In genomic region chr13:23913791-23914306, GRCm38 (mm10) we compare ENCODE assay signal across 8 mouse cellular contexts. TPM values are rescaled to one million over a fixed set of nuclear protein-coding genes. Genes with fewer than 3 reads are reported as not detected.
DNase-seq lines count a peak whose midpoint lies in the region; ATAC-seq and TF ChIP-seq lines count a peak whose summit lies in the region.
"Had no signal": no experiment of that assay in that cellular context is flagged by ENCODE, and none has a peak within 500 bp of the region (broad histone marks: within the 10 kb centered on the region; RNA-seq: fewer than 3 reads in every experiment).

No protein-coding gene starts in this region.

- ATAC-seq in G1E (ENCODE audit: extremely low read depth, insufficient number of reproducible peaks, low FRiP score, poor library complexity, severe bottlenecking) = peak; percentile 93
- peak; percentile 72 for ATAC-seq in intestine, embryonic 16.5 days

- no peaks in the 10 kb centered on the region for H3K36me3 ChIP-seq in G1E (replicated peaks)
- no peaks in the 10 kb centered on the region for H3K36me3 ChIP-seq in intestine, embryonic 16.5 days (ENCODE audit: control insufficient read depth, insufficient read depth, low read length)
- no peaks in the 10 kb centered on the region for H3K36me3 ChIP-seq in midbrain, embryonic 10.5 days

- WGBS in intestine, embryonic 16.5 days = 23% methylated on average over 6 of the region's 6 CpGs
- 56% methylated on average over 6 of the region's 6 CpGs for WGBS in midbrain, embryonic 10.5 days

- no peak for TF ChIP-seq CTCF in G1E (IDR thresholded peaks at IDR 0.05; ENCODE audit: low read depth, low read length)

- H3K4me2 ChIP-seq in intestine, embryonic 16.5 days (ENCODE audit: low read depth, low read length) = peak overlapping the region; percentile 32

- H3K9me3 ChIP-seq in G1E (replicated peaks) = no peaks in the 10 kb centered on the region
- H3K9me3 ChIP-seq in intestine, embryonic 16.5 days (ENCODE audit: control insufficient read depth, low read length) = no peaks in the 10 kb centered on the region
- H3K9me3 ChIP-seq in midbrain, embryonic 10.5 days (replicated peaks) = no peaks in the 10 kb centered on the region

- peak overlapping the region; percentile 85 for H3K27ac ChIP-seq in intestine, embryonic 16.5 days (ENCODE audit: low read length)
- H3K27ac ChIP-seq in midbrain, embryonic 10.5 days (replicated peaks) = no peak overlapping the region

- no peak overlapping the region for H3K9ac ChIP-seq in intestine, embryonic 16.5 days (ENCODE audit: low read depth, low read length)

- no peak overlapping the region for H3K4me3 ChIP-seq in G1E (ENCODE audit: low read depth, low read length)
- H3K4me3 ChIP-seq in intestine, embryonic 16.5 days (ENCODE audit: low read length) = peak overlapping the region; percentile 34
- H3K4me3 ChIP-seq in midbrain, embryonic 10.5 days = no peak overlapping the region

- H3K27me3 ChIP-seq in G1E (ENCODE audit: insufficient read depth, low read length) = peaks cover 10% of the 10 kb centered on the region
- no peaks in the 10 kb centered on the region for H3K27me3 ChIP-seq in intestine, embryonic 16.5 days (replicated peaks; ENCODE audit: control insufficient read depth, insufficient read depth, low read length)
- H3K27me3 ChIP-seq in midbrain, embryonic 10.5 days (ENCODE audit: low read depth, poor library complexity, severe bottlenecking) = no peaks in the 10 kb centered on the region

- no peak for DNase-seq in G1E (ENCODE audit: low spot score)
- peak; percentile 57 for DNase-seq in c-Kit-positive CD71-negative TER-119-negative erythroid progenitor cells, embryonic 14.5 days (ENCODE audit: low read depth)
- peak; percentile 10 for DNase-seq in lung, postnatal 36 days
- no peak for DNase-seq in midbrain, embryonic 10.5 days (ENCODE audit: low spot score)
- DNase-seq in urinary bladder, postnatal 14 days (ENCODE audit: low spot score) = no peak
- DNase-seq in testis, postnatal 14 days (ENCODE audit: low spot score) = no peak

- H3K4me1 ChIP-seq in G1E (ENCODE audit: insufficient read depth, low read depth, low read length) = no peaks in the 10 kb centered on the region
- peaks cover 21% of the 10 kb centered on the region for H3K4me1 ChIP-seq in intestine, embryonic 16.5 days (ENCODE audit: control insufficient read depth, insufficient read depth, low read length)
- peaks cover 17% of the 10 kb centered on the region for H3K4me1 ChIP-seq in midbrain, embryonic 10.5 days

RNA-seq across cellular contexts. Expression of gene Slc17a4, which starts 1.0 kb away (rescaled TPM):
- not detected in 2 replicates for total RNA-seq in G1E (2014; fragmentation: Nextera tagmentation)
- total RNA-seq in G1E (2017) = 0.17 and 0.27 TPM in 2 replicates
- polyA plus RNA-seq in G1E (2012) = not detected in 2 replicates
- polyA plus RNA-seq in intestine, embryonic 16.5 days (2015; fragmentation: Nextera tagmentation; extraction: Ambion mirVana) = 24.8 and 31.7 TPM in 2 replicates
- not detected in 2 replicates for polyA plus RNA-seq in midbrain, embryonic 10.5 days (2016; fragmentation: Nextera tagmentation; extraction: Ambion mirVana)

RNA-seq across cellular contexts. Expression of gene Hist1h2ba, which starts 20.1 kb away (rescaled TPM):
- total RNA-seq in G1E (2014; fragmentation: Nextera tagmentation) = not detected in 2 replicates
- total RNA-seq in G1E (2017) = not detected in 2 replicates
- not detected in 2 replicates for polyA plus RNA-seq in G1E (2012)
- not detected in 2 replicates for polyA plus RNA-seq in intestine, embryonic 16.5 days (2015; fragmentation: Nextera tagmentation; extraction: Ambion mirVana)
- polyA plus RNA-seq in midbrain, embryonic 10.5 days (2016; fragmentation: Nextera tagmentation; extraction: Ambion mirVana) = not detected in 2 replicates
- polyA plus RNA-seq: gonadal fat pad, adult 2 months had no signal

RNA-seq across cellular contexts. Expression of gene Hist1h2aa, which starts 20.4 kb away (rescaled TPM):
- total RNA-seq in G1E (2014; fragmentation: Nextera tagmentation) (not detected in 2 replicates), G1E (2017) (not detected in 2 replicates)
- polyA plus RNA-seq in G1E (2012) = not detected in 2 replicates
- not detected in 2 replicates for polyA plus RNA-seq in intestine, embryonic 16.5 days (2015; fragmentation: Nextera tagmentation; extraction: Ambion mirVana)
- polyA plus RNA-seq in midbrain, embryonic 10.5 days (2016; fragmentation: Nextera tagmentation; extraction: Ambion mirVana) = not detected in 2 replicates
- polyA plus RNA-seq: gonadal fat pad, adult 2 months had no signal

RNA-seq across cellular contexts. Expression of gene Slc17a1, which starts 46.3 kb away (rescaled TPM):
- total RNA-seq in G1E (2014; fragmentation: Nextera tagmentation) (not detected in 2 replicates), G1E (2017) (0.82 and 1.1 TPM in 2 replicates)
- polyA plus RNA-seq in G1E (2012) = not detected in 2 replicates
- polyA plus RNA-seq in intestine, embryonic 16.5 days (2015; fragmentation: Nextera tagmentation; extraction: Ambion mirVana) = 0.77 and 0.97 TPM in 2 replicates
- not detected in 2 replicates for polyA plus RNA-seq in midbrain, embryonic 10.5 days (2016; fragmentation: Nextera tagmentation; extraction: Ambion mirVana)

Comparison
In these comparisons a context has a peak if more than half of its experiments do, and no peak if none do; other contexts are left out.
1. DNase-seq: peak in c-Kit-positive CD71-negative TER-119-negative erythroid progenitor cells, embryonic 14.5 days (single experiment) and lung, postnatal 36 days (single experiment); none in G1E (single experiment), midbrain, embryonic 10.5 days (single experiment), urinary bladder, postnatal 14 days (single experiment) and testis, postnatal 14 days (single experiment).
2. RNA of gene Slc17a4, which starts 1.0 kb away (polyA plus RNA-seq): 24.8 to 31.7 TPM in intestine, embryonic 16.5 days; not detected in midbrain, embryonic 10.5 days and not detected in G1E; every median in the first group is over 10 times any median in the second.